Mouse (Mus musculus): Measurements from ENCODE around the gene Lcn2.

The Lcn2 gene

DNA sequence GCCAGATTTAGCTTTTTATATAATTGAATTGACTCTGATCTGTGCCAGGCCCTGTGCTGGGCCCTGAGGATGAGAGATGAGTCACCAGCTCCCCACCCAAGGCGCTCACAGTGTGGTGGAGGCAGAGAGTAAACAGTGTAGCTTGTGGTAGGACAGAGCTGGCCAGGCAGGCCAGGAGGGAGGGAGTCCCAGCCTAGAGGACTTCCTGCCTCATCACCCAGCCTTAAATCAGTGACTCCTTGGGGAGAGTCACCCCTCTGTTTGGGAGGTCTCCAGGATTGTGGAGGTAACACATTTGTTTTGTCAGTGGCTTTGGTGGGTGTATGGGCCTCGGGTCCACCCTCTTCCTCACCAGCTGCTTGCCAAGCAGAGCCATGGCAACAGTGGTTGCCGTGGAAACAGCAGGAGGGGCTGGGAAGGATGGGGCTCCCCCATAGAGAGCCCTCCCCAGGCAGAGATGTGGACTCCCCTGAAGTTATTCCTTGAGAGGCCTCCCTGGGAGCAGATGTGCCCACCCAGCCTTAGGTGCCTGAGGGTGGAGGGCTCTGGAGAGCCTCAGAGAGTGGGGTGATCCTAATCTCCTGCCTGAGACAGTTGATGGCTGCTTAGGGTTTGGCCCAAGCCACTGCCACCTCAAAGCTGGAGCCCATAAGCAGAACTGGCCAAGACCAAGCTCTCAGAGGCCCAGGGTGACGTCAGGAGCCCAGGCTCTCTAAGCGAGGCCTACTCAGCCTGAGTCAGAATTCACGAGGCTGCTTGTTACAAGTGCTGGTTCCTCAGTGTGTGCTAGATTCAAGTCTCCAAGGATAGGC lies 45.3 kb downstream of the Lcn2 start:
- no peak for DNase-seq

DNA sequence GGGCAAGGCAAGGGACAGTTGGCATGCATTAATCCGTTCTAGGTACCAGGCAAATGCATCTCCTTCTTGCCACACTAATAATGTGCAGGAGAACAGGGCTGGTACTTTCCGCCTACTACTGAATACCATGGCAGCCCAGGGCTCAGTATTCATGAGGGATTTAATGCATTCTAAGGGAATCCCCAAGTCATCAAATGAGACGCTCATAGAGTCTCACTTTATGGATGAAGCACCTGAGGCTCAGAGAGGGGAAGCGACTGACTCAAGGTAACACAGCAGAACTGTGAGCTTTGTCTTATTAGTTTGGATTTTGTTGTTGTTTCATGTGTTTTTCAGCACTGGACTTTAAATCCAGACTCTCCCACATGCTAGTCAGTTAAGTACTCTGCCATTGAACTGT lies 46.0 kb downstream of the Lcn2 start:
- no peak for DNase-seq

DNA sequence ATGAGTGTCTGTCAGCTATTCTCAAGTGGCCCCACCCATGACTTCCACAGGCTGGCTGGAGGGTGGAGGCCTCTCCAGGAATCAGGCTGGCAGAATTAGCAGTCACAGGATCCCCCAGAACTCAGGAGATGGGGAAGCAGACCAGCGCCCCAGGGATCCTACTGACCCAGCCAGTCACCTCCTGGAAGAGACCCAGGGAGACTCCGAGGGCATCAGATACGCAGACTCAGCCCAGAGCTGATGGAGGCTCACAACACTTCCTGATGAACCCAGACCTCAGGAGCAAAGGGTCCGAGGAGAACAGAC lies 46.5 kb downstream of the Lcn2 start:
- no peak for DNase-seq

DNA sequence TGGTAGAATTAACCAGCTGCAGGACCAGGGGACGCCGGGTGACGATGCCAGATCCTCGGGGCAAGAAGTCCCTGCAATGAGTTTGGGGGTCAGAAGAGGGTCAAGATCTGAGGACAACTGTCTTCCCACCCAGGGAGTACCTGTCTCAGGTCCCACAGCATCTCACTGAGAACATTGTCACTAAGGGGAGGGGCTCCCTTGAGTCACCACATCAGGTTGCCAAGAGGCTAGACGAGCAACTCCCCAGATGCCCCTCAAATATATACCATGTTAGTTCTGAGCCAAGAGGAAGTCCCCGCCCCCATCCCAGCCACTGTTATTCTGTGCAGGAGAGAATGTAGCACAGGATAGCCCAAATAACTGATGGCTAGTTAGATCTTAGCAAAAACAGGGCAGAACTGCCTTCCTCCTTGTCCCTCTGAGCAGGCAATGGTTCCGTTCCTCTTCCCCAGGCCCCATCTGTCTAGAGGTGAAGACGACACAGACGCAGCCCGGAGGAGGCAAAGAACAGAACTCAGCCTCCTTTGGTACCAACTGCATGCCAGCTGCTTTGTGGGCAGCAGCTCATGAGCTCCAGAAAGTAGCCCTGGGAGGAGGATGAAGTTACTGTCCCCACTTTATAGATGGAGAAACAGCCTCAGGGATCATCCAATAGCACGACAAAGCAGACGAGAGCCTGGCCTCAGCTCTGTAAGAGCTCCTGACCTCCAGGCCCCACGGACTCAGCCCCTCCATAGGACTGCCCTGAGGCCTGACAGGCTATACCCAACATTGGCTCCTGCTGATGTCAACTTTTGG lies 47.0 kb downstream of the Lcn2 start:
- DNase-seq, result no peak

DNA sequence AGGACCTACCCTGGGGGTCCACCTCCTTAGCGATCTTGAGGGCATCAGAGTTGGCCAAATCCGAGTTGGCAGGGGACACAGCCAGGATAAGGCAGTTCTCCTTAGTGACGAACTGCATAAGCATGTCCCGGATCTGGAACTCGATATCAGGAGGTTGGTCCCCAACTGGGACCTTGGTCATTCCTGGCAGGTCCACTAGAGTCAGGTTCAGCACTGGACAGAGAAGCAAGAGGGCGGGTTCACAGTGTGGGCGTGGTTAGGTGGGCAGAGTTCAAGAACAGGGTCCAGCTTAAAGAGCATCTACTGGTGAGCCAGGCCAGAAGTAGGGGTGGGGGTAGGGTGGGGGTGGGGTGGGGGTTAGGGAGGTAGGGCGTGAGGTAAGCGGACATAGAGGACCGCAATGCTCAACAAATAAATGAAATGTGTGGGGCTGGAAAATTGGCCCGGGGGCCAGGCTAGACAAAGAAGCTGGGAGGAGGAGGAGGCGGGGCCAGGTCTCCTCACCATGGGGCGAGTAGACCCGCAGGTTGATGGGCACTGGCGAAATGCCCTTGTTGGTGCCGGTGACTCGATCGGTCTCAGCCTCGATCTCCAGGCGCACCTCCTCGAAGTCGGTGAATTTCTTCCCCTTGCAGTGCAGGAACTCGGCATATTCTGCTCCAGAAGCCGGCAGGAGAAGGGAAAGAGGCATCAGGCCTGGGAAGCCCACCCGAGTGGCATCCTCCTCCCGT lies 48.0 kb downstream of the Lcn2 start:
- no peak for DNase-seq

DNA sequence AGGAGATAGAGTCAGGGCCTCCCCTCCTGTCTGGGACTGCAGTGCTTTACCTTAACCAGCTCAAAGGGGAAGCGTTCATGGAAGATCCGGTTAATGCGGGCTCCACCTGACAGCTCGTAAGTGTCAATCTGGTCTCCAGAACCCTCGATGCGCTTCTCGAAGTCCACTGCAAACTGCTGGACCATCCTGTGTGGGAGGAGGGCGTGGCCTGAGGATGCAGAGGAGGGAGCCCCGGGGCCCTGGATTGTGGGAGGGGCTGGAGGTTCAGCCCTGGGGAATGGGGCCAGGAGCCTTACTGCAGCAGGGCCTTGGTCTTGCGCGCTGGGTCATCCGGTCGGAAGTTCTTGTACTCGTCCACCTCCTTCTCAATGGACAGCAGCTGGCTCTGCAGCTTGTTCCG lies 52.2 kb downstream of the Lcn2 start:
- DNase-seq, result no peak

Measured in embryo, embryonic 11 days (tissue).